Mouse (Mus musculus): Measurements from ENCODE around the gene Hkdc1.
A peak's percentile ranks its signal among the peaks of the same experiment; 100 is the strongest.

The Hkdc1 gene

DNA sequence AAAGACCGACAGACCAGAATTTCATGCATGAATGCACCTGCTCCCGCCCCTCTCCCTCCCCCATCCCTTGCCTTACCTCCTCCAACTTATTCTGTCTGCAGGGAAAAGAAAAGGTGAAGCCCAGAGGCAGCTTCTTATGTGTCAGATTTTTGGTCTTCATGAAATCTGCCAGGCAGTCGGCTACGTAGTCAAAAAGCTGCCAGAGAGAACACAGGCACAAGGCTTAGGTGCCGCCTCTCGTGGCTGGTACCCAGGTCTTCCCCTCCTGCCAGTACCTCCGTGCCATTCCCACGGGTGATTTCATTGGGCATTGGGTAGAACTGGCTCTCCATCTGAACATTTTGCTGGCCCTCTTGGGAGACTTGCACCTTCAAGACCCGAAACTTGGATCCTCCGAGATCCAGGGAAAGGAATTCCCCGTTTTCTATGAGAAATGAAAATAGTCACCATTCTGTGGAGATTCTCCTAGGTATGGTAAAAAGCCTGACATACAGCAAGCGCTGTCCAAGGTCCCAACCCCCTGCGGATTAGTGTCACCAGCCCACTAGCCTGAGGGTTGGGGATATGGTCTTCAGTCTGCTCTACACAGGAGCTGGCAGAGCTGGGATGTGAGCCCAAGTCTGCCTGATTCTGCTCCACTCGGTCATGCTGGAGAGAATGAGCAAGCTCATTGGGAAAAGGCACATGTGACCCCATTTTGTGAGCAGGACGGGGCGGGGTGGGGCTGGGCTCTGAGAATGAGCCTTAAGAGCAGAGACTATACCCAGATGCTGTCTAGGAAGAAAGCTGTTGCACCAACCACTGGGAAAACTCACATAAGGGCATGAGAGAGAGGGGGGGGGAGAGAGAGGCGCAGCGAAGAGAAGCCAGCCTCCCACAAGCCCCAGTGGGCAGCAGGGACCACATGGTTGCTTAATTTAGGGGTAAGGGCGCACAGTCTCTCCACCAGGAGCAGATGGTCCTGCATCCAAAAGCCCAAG, 10.6 kb downstream of the Hkdc1 start:
- H3K36me3 ChIP-seq (ENCODE audit: insufficient read depth, low read length): no peaks in the 10 kb centered on the region
- H3K4me1 ChIP-seq (replicated peaks; ENCODE audit: low read depth, low read length): peaks cover 23% of the 10 kb centered on the region
- no peak overlapping the region for H3K4me3 ChIP-seq (replicated peaks; ENCODE audit: low read length)
- TF ChIP-seq CTCF (conservative IDR thresholded peaks at IDR 0.05; ENCODE audit: low read length) (no peak), POU5F1 (IDR thresholded peaks at IDR 0.05; ENCODE audit: borderline replicate concordance, low read length) (no peak), NANOG (IDR thresholded peaks at IDR 0.05; ENCODE audit: borderline replicate concordance, low read length) (no peak)
- H3K27me3 ChIP-seq (ENCODE audit: insufficient read depth, low read length): peaks cover 21% of the 10 kb centered on the region
- no peaks in the 10 kb centered on the region for H3K9me3 ChIP-seq (ENCODE audit: low read length)

DNA sequence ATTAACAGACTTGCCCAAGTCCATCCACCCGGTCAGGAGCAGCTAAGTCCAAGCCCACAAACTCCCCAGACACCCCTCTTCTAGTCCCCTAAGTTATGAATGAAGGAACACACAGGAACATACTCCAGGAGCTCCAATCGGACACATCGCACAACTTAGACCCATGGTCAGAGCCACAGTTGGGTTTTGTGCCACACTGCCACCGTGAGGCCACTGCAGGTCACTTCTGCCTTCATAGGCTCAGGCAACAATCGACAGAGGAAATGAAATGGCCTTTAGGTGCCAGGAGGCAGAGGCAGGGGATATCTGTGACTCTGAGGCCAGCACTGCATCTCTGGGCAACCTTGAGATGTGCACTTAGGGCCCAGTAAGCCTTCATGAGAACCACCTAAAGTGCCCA, 11.3 kb downstream of the Hkdc1 start:
- Histone ChIP-seq H3K36me3 (ENCODE audit: insufficient read depth, low read length) (no peaks in the 10 kb centered on the region), H3K27me3 (ENCODE audit: insufficient read depth, low read length) (peaks cover 28% of the 10 kb centered on the region), H3K4me1 (replicated peaks; ENCODE audit: low read depth, low read length) (peaks cover 24% of the 10 kb centered on the region), H3K9me3 (ENCODE audit: low read length) (no peaks in the 10 kb centered on the region), H3K4me3 (replicated peaks; ENCODE audit: low read length) (no peak overlapping the region)
- no peak for TF ChIP-seq NANOG (IDR thresholded peaks at IDR 0.05; ENCODE audit: borderline replicate concordance, low read length)
- TF ChIP-seq CTCF (conservative IDR thresholded peaks at IDR 0.05; ENCODE audit: low read length): peak; percentile 69

DNA sequence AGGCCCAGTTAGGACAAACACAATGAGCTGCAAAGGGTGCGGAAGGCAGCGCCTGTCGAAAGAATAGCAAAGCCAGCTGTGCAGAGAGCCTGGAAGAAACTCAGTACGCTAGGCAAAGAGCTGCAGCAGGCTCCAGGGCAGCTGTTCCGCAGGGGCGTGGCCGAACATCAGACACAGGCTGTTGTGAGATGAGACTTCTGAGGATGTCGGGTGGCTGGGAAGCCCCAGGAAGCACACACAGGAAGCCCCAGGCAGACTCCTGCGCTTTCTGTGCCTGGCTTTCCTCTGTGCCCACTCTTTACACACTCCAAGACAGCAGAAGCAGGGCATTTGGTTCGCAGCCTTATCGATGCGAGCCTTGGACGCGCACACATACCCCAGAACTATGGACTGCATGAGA, 17.4 kb downstream of the Hkdc1 start:
- Histone ChIP-seq H3K9me3 (ENCODE audit: low read length) (no peaks in the 10 kb centered on the region), H3K4me3 (replicated peaks; ENCODE audit: low read length) (peak overlapping the region; percentile 66), H3K4me1 (replicated peaks; ENCODE audit: low read depth, low read length) (peaks cover 27% of the 10 kb centered on the region), H3K36me3 (ENCODE audit: insufficient read depth, low read length) (no peaks in the 10 kb centered on the region), H3K27me3 (ENCODE audit: insufficient read depth, low read length) (peaks cover 76% of the 10 kb centered on the region)
- TF ChIP-seq CTCF (conservative IDR thresholded peaks at IDR 0.05; ENCODE audit: low read length): no peak
- no peak for TF ChIP-seq POU5F1 (IDR thresholded peaks at IDR 0.05; ENCODE audit: borderline replicate concordance, low read length)
- no peak for TF ChIP-seq NANOG (IDR thresholded peaks at IDR 0.05; ENCODE audit: borderline replicate concordance, low read length)

- no peaks in the 10 kb centered on the region for H3K9me3 ChIP-seq (ENCODE audit: low read length)
- H3K27me3 ChIP-seq (ENCODE audit: insufficient read depth, low read length): peaks cover 72% of the 10 kb centered on the region
- TF ChIP-seq POU5F1 (IDR thresholded peaks at IDR 0.05; ENCODE audit: borderline replicate concordance, low read length) (no peak), NANOG (IDR thresholded peaks at IDR 0.05; ENCODE audit: borderline replicate concordance, low read length) (no peak), CTCF (conservative IDR thresholded peaks at IDR 0.05; ENCODE audit: low read length) (no peak)
- no peaks in the 10 kb centered on the region for H3K36me3 ChIP-seq (ENCODE audit: insufficient read depth, low read length)
- peaks cover 31% of the 10 kb centered on the region for H3K4me1 ChIP-seq (replicated peaks; ENCODE audit: low read depth, low read length)
- H3K4me3 ChIP-seq (replicated peaks; ENCODE audit: low read length): peak overlapping the region; percentile 43; the same call in 1 of the 2 replicates
Measured at GRCm38 (mm10) chr10:62401641-62402111, 20.6 kb downstream of the Hkdc1 start.

- peaks cover 9% of the 10 kb centered on the region for H3K4me1 ChIP-seq (replicated peaks; ENCODE audit: low read depth, low read length)
- H3K4me3 ChIP-seq (replicated peaks; ENCODE audit: low read length): no peak overlapping the region
- H3K27me3 ChIP-seq (ENCODE audit: insufficient read depth, low read length): peaks cover 13% of the 10 kb centered on the region
- TF ChIP-seq POU5F1 (IDR thresholded peaks at IDR 0.05; ENCODE audit: borderline replicate concordance, low read length) (no peak), NANOG (IDR thresholded peaks at IDR 0.05; ENCODE audit: borderline replicate concordance, low read length) (no peak), CTCF (conservative IDR thresholded peaks at IDR 0.05; ENCODE audit: low read length) (no peak)
- H3K9me3 ChIP-seq (ENCODE audit: low read length): no peaks in the 10 kb centered on the region
- no peaks in the 10 kb centered on the region for H3K36me3 ChIP-seq (ENCODE audit: insufficient read depth, low read length)
Measured at GRCm38 (mm10) chr10:62383011-62383410, 39.3 kb downstream of the Hkdc1 start.

DNA sequence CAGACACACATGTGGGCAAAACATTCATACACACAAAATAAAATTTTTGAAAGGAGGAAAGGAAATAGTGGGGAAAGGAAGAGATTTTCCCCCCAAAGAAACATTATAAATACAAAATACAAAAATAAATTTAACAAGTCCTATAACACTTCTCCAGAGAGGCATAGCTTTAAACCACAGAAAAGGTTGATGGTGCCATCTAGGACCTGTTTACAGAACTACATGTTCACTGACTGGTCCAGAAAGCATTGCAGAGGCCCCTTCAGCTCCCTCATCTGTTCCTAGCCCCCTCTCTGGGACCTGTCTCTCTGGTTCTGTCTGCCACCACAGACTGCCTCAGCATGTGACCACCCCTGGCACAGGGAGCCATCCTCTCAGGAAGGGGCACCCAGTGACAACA, 41.4 kb downstream of the Hkdc1 start:
- no peaks in the 10 kb centered on the region for H3K36me3 ChIP-seq (ENCODE audit: insufficient read depth, low read length)
- H3K4me3 ChIP-seq (replicated peaks; ENCODE audit: low read length): no peak overlapping the region
- no peak for TF ChIP-seq NANOG (IDR thresholded peaks at IDR 0.05; ENCODE audit: borderline replicate concordance, low read length)
- TF ChIP-seq CTCF (conservative IDR thresholded peaks at IDR 0.05; ENCODE audit: low read length): no peak
- TF ChIP-seq POU5F1 (IDR thresholded peaks at IDR 0.05; ENCODE audit: borderline replicate concordance, low read length): no peak
- no peaks in the 10 kb centered on the region for H3K9me3 ChIP-seq (ENCODE audit: low read length)
- H3K27me3 ChIP-seq (ENCODE audit: insufficient read depth, low read length): peaks cover 23% of the 10 kb centered on the region
- peaks cover 7% of the 10 kb centered on the region for H3K4me1 ChIP-seq (replicated peaks; ENCODE audit: low read depth, low read length)

DNA sequence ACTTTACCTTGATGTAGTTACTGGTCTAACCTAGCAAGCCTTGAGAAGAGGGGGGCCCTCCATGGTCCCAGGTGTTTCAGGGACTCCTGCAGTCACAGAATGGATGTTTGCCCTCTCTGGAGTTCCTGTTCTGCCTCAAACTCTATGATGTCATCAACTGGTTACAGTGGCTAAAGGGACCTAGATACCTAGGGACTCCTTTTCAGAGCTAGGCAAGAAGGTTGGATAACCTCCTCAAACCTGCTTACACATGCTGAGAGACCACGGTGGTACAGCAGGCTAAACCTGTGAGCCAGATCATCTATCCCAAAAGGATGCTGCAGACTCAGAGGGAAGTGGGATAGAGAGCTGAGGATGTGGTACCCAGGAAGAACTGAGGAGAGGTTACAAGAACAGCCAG, 42.5 kb downstream of the Hkdc1 start, which contains the start of gene Hk1:
Gene Hk1, minus strand, starts transcription at position 101 of the 400 bp plus-strand sequence.
- H3K36me3 ChIP-seq (ENCODE audit: insufficient read depth, low read length): no peaks in the 10 kb centered on the region
- peaks cover 23% of the 10 kb centered on the region for H3K27me3 ChIP-seq (ENCODE audit: insufficient read depth, low read length)
- H3K4me1 ChIP-seq (replicated peaks; ENCODE audit: low read depth, low read length): peaks cover 4% of the 10 kb centered on the region; the same call in 1 of the 2 replicates
- H3K4me3 ChIP-seq (replicated peaks; ENCODE audit: low read length): no peak within 1 kb of the TSS
- TF ChIP-seq NANOG (IDR thresholded peaks at IDR 0.05; ENCODE audit: borderline replicate concordance, low read length): no peak
- no peak for TF ChIP-seq CTCF (conservative IDR thresholded peaks at IDR 0.05; ENCODE audit: low read length)
- no peak for TF ChIP-seq POU5F1 (IDR thresholded peaks at IDR 0.05; ENCODE audit: borderline replicate concordance, low read length)
- no peaks in the 10 kb centered on the region for H3K9me3 ChIP-seq (ENCODE audit: low read length)

DNA sequence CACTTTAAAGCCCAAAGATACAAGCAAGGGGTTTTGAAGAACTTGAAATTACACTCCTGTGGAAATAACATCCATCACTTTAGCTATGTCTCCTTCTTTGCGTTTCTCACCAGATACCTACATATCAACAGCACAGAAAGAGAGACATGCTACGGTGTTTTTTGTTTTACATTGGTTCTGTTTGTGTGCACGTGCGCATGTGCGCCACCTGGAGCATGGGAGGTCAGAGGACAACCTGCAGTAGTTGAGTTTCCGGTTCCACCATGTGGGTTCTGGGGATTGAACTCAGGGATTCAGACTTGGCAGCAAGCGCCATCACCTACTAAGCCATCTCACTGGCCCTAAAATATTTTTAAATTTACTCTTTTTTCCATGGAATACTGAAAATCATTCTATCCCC, 63.5 kb downstream of the Hkdc1 start:
- H3K4me1 ChIP-seq (replicated peaks; ENCODE audit: low read depth, low read length): no peaks in the 10 kb centered on the region
- H3K9me3 ChIP-seq (ENCODE audit: low read length): no peaks in the 10 kb centered on the region
- no peaks in the 10 kb centered on the region for H3K36me3 ChIP-seq (ENCODE audit: insufficient read depth, low read length)
- TF ChIP-seq NANOG (IDR thresholded peaks at IDR 0.05; ENCODE audit: borderline replicate concordance, low read length): no peak
- TF ChIP-seq CTCF (conservative IDR thresholded peaks at IDR 0.05; ENCODE audit: low read length): peak; percentile 18
- H3K27me3 ChIP-seq (ENCODE audit: insufficient read depth, low read length): no peaks in the 10 kb centered on the region
- H3K4me3 ChIP-seq (replicated peaks; ENCODE audit: low read length): no peak overlapping the region

Measured in E14TG2a.4 (cell line).